Mouse (Mus musculus): Measurements from ENCODE around the gene Slc5a1. TPM values are rescaled to one million over a fixed set of nuclear protein-coding genes. Genes with fewer than 3 reads are reported as not detected.

Gene Slc5a1
- polyA plus RNA-seq (2017; shearing (Covaris generic)) = 0.06 TPM

GRCm38 (mm10) chr5:33104025-33104481 is at the start of gene Slc5a1:
TSS of gene Slc5a1 (plus strand) at chr5:33104219.

Other genes with a start within 250 kb of the Slc5a1 start
- gene Prr14l, start 250.0 kb upstream of the Slc5a1 start, polyA plus RNA-seq (2017; shearing (Covaris generic)) = 26.8 TPM
- 23.3 TPM for gene Depdc5, start 240.5 kb upstream of the Slc5a1 start, polyA plus RNA-seq (2017; shearing (Covaris generic))
- 299 TPM for gene Ywhah, start 85.4 kb upstream of the Slc5a1 start, polyA plus RNA-seq (2017; shearing (Covaris generic))
- gene Spon2, start 114.2 kb downstream of the Slc5a1 start, polyA plus RNA-seq (2017; shearing (Covaris generic)) = not detected
- 313 TPM for gene Ctbp1, start 170.8 kb downstream of the Slc5a1 start, polyA plus RNA-seq (2017; shearing (Covaris generic))
- gene Maea, start 231.3 kb downstream of the Slc5a1 start, polyA plus RNA-seq (2017; shearing (Covaris generic)) = 102 TPM

Data from CD4-positive, CD25-positive, alpha-beta regulatory T cell (primary cell).